26 mouse cellular contexts compared by ENCODE assay signal in the genomic region with DNA sequence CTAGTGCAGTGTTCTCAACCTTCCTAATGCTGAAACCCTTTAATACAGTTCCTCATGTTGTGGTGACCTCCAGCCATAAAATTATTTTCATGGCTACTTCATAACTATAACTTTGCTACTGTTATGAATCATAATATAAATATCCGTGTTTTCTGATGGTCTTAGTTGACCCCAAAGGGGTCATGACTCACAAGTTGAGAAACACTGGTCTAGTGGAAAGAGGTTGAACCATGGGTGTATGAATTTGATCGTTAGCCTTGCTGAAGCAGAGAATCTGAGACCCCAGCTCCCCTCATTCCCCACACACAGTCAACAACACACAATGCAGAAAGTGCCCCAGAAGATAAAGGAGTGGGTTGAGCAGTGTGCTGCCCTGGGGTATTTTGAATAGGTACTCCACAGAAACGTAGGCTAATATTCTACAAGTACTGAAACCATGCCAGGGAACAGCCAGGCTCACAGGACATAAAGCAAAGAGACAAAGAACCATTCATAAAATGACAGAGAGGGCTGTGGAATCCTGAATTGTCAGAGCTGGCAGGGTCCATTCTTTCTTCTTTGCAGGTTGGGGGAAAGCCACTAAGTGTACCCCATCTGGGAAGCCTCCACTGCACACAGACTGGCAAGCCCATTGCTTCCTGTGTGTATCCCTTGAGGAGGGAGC.
DNase-seq lines count a peak whose midpoint lies in the region; ATAC-seq lines count a peak whose summit lies in the region.
"Had no signal": no experiment of that assay in that cellular context is flagged by ENCODE, and none has a peak within 500 bp of the region (broad histone marks: within the 10 kb centered on the region; RNA-seq: fewer than 3 reads in every experiment).

No protein-coding gene starts in this region.

- no peak overlapping the region for H3K9ac ChIP-seq in forebrain, embryonic 14.5 days (ENCODE audit: low read length)
- H3K9ac ChIP-seq in midbrain, embryonic 11.5 days (ENCODE audit: low read length) = no peak overlapping the region
- no peak overlapping the region for H3K9ac ChIP-seq in midbrain, embryonic 15.5 days
- H3K9ac ChIP-seq in hindbrain, embryonic 12.5 days = no peak overlapping the region
- H3K9ac ChIP-seq: embryonic facial prominence, embryonic 13.5 days; forebrain, embryonic 13.5 days; forebrain, postnatal 0 days; hindbrain, embryonic 13.5 days; intestine, embryonic 15.5 days had no signal

- peak; percentile 45 for DNase-seq in forebrain, embryonic 14.5 days (ENCODE audit: low spot score)
- DNase-seq in forebrain, embryonic 10.5 days (ENCODE audit: extremely low spot score, low spot score) = no peak
- DNase-seq in midbrain, embryonic 11.5 days (ENCODE audit: low spot score, missing footprints) = peak; percentile 67
- DNase-seq in NIH3T3 (ENCODE audit: low read depth) (peak; percentile 43), adipocyte (ENCODE audit: low spot score) (no peak)
- no peak for DNase-seq in cerebellum, postnatal 4 days (ENCODE audit: low spot score in 2 of 2)
- DNase-seq: adrenal gland, adult 8-10 months; adrenal gland, postnatal 25 days; cerebellum, adult 11 months; cerebellum, adult 2 months; cerebellum, adult 9-11 months; embryo, embryonic 11 days; forebrain, postnatal 0 days; gastrocnemius, adult 2 months; gastrocnemius, postnatal 14 days; heart, adult 2 months; kidney, adult 11 months had no signal

- no peak overlapping the region for H3K4me3 ChIP-seq in forebrain, embryonic 14.5 days (ENCODE audit: low read depth, low read length)
- H3K4me3 ChIP-seq in forebrain, embryonic 10.5 days = no peak overlapping the region
- H3K4me3 ChIP-seq in midbrain, embryonic 11.5 days (ENCODE audit: low read depth, low read length) = no peak overlapping the region
- no peak overlapping the region for H3K4me3 ChIP-seq in midbrain, embryonic 15.5 days
- no peak overlapping the region for H3K4me3 ChIP-seq in hindbrain, embryonic 12.5 days
- H3K4me3 ChIP-seq: embryonic facial prominence, embryonic 10.5 days; embryonic facial prominence, embryonic 13.5 days; erythroblast, embryonic 14.5 days; forebrain, embryonic 13.5 days; gastrocnemius, adult 2 months; heart, adult 2 months; heart, embryonic 10.5 days; hindbrain, embryonic 13.5 days; intestine, embryonic 15.5 days had no signal

- H3K36me3 ChIP-seq in forebrain, embryonic 14.5 days (ENCODE audit: control insufficient read depth, insufficient read depth, low read length) = no peaks in the 10 kb centered on the region
- H3K36me3 ChIP-seq in forebrain, embryonic 10.5 days (replicated peaks) = no peaks in the 10 kb centered on the region
- no peaks in the 10 kb centered on the region for H3K36me3 ChIP-seq in midbrain, embryonic 11.5 days (ENCODE audit: control insufficient read depth, insufficient read depth, low read length)
- no peaks in the 10 kb centered on the region for H3K36me3 ChIP-seq in midbrain, embryonic 15.5 days (replicated peaks)
- no peaks in the 10 kb centered on the region for H3K36me3 ChIP-seq in hindbrain, embryonic 12.5 days
- H3K36me3 ChIP-seq: embryonic facial prominence, embryonic 10.5 days; embryonic facial prominence, embryonic 13.5 days; heart, embryonic 10.5 days; hindbrain, embryonic 13.5 days; intestine, embryonic 15.5 days had no signal

- 32% methylated on average over 3 of the region's 3 CpGs for WGBS in forebrain, embryonic 14.5 days
- 70% methylated on average over 3 of the region's 3 CpGs for WGBS in forebrain, embryonic 10.5 days
- 71% methylated on average over 3 of the region's 3 CpGs for WGBS in midbrain, embryonic 11.5 days
- 57% methylated on average over 3 of the region's 3 CpGs for WGBS in midbrain, embryonic 15.5 days
- 55% methylated on average over 3 of the region's 3 CpGs for WGBS in hindbrain, embryonic 12.5 days

- H3K4me2 ChIP-seq in forebrain, embryonic 14.5 days (ENCODE audit: low read length) = no peak overlapping the region
- H3K4me2 ChIP-seq in midbrain, embryonic 11.5 days = no peak overlapping the region
- no peak overlapping the region for H3K4me2 ChIP-seq in midbrain, embryonic 15.5 days
- H3K4me2 ChIP-seq in hindbrain, embryonic 12.5 days (replicated peaks) = no peak overlapping the region
- H3K4me2 ChIP-seq: embryonic facial prominence, embryonic 13.5 days; forebrain, embryonic 13.5 days; hindbrain, embryonic 13.5 days; intestine, embryonic 15.5 days had no signal

- H3K4me1 ChIP-seq in forebrain, embryonic 14.5 days (ENCODE audit: control insufficient read depth, insufficient read depth, low read length) = no peaks in the 10 kb centered on the region; the same call in 1 of the 2 replicates
- H3K4me1 ChIP-seq in forebrain, embryonic 10.5 days = no peaks in the 10 kb centered on the region
- no peaks in the 10 kb centered on the region for H3K4me1 ChIP-seq in midbrain, embryonic 11.5 days (ENCODE audit: control insufficient read depth, insufficient read depth, low read length)
- H3K4me1 ChIP-seq in midbrain, embryonic 15.5 days = no peaks in the 10 kb centered on the region
- 0 out of 2 replicates have a peak, but pooled peaks cover 6% of the 10 kb centered on the region for H3K4me1 ChIP-seq in hindbrain, embryonic 12.5 days
- H3K4me1 ChIP-seq: intestine, embryonic 15.5 days had no signal

- H3K27me3 ChIP-seq in forebrain, embryonic 14.5 days (replicated peaks; ENCODE audit: control insufficient read depth, insufficient read depth, low read length) = no peaks in the 10 kb centered on the region
- no peaks in the 10 kb centered on the region for H3K27me3 ChIP-seq in forebrain, embryonic 10.5 days (ENCODE audit: poor library complexity, severe bottlenecking)
- H3K27me3 ChIP-seq in midbrain, embryonic 11.5 days (ENCODE audit: control insufficient read depth, insufficient read depth, low read length) = no peaks in the 10 kb centered on the region
- no peaks in the 10 kb centered on the region for H3K27me3 ChIP-seq in midbrain, embryonic 15.5 days (replicated peaks)
- H3K27me3 ChIP-seq in hindbrain, embryonic 12.5 days = no peaks in the 10 kb centered on the region
- H3K27me3 ChIP-seq: embryonic facial prominence, embryonic 13.5 days; forebrain, embryonic 13.5 days; hindbrain, embryonic 13.5 days; intestine, embryonic 15.5 days had no signal

- H3K9me3 ChIP-seq in forebrain, embryonic 14.5 days (replicated peaks; ENCODE audit: control insufficient read depth, low read length) = 0 out of 2 replicates have a peak, but pooled peaks cover 3% of the 10 kb centered on the region
- H3K9me3 ChIP-seq in forebrain, embryonic 10.5 days = peaks cover 6% of the 10 kb centered on the region
- no peaks in the 10 kb centered on the region; the same call in 1 of the 2 replicates for H3K9me3 ChIP-seq in midbrain, embryonic 11.5 days (ENCODE audit: control insufficient read depth, low read length)
- H3K9me3 ChIP-seq in midbrain, embryonic 15.5 days = peaks cover 5% of the 10 kb centered on the region; the same call in 1 of the 2 replicates
- H3K9me3 ChIP-seq in hindbrain, embryonic 12.5 days (replicated peaks) = peaks cover 11% of the 10 kb centered on the region; the same call in 1 of the 2 replicates
- H3K9me3 ChIP-seq: heart, embryonic 10.5 days; hindbrain, embryonic 13.5 days; intestine, embryonic 15.5 days had no signal

- H3K27ac ChIP-seq in forebrain, embryonic 14.5 days (ENCODE audit: low read depth, low read length) = no peak overlapping the region
- H3K27ac ChIP-seq in forebrain, embryonic 10.5 days = no peak overlapping the region
- no peak overlapping the region for H3K27ac ChIP-seq in midbrain, embryonic 11.5 days (ENCODE audit: low read depth, low read length)
- H3K27ac ChIP-seq in midbrain, embryonic 15.5 days = no peak overlapping the region
- H3K27ac ChIP-seq in hindbrain, embryonic 12.5 days = no peak overlapping the region
- H3K27ac ChIP-seq: embryonic facial prominence, embryonic 10.5 days; embryonic facial prominence, embryonic 13.5 days; forebrain, embryonic 13.5 days; gastrocnemius, adult 2 months; heart, adult 2 months; heart, embryonic 10.5 days; hindbrain, embryonic 13.5 days; intestine, embryonic 15.5 days had no signal

- no peak for ATAC-seq in forebrain, embryonic 14.5 days
- no peak for ATAC-seq in midbrain, embryonic 11.5 days (ENCODE audit: low FRiP score)
- no peak for ATAC-seq in midbrain, embryonic 15.5 days (replicated peaks)
- no peak for ATAC-seq in hindbrain, embryonic 12.5 days (ENCODE audit: low FRiP score)
- ATAC-seq: forebrain, postnatal 0 days; intestine, embryonic 15.5 days had no signal

Comparison
In these comparisons a context has a peak if more than half of its experiments do, and no peak if none do; other contexts are left out.
1. DNase-seq: peak in forebrain, embryonic 14.5 days (single experiment), midbrain, embryonic 11.5 days (single experiment) and NIH3T3 (single experiment); none in forebrain, embryonic 10.5 days (single experiment), adipocyte (single experiment) and cerebellum, postnatal 4 days (0 of 2).